Mouse (Mus musculus): ENCODE data around the gene Dennd5b. TPM values are rescaled to one million over a fixed set of nuclear protein-coding genes. Genes with fewer than 3 reads are reported as not detected.

Dennd5b gene
- 5.0 and 5.6 TPM in 2 replicates for polyA plus RNA-seq (2015; fragmentation: Nextera tagmentation; extraction: Ambion mirVana)

DNA sequence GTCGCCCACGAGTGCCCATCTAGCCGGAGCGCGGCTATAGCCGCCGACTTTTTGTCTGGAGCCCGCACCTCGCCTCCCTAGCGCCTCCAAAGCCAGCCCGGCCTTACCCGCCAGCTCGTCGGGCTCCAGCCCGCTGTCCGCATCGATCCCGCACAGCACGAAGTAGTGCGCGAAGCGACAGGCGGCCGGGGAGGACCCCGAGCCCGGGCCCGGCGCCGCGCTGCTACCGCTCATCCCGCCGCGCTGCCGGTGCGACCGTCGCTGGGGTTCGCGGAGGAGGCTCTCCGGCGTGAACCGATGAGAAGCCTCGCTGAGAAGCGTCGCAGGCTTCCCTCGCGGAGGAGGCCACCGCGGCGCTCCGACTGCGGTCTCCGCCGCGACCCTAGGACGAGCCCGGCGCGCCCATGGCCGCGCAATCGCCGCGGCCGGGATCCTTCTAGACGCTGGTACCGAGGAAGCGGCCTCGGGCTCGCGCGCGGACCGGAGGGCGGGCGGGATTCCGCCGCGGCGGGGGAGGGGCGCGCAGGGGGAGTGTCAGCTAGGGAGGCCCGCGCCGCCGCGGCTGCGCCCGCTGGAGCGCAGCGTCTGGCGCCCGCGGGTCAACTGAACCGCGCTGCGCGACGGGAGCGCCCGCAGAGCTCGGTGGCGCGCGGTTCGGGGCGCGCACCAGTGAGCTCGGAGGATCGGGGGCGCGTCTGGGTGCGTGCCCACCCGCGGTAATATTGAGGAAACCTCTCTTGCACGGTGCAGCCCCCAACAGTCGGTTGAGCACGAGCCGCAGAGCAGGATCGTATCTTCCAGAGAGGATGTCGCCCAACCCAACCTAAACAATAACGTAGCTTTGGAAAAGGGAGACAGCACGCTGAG is at the start of gene Dennd5b:
Gene Dennd5b, minus strand, starts transcription at position 605 of the 867 bp plus-strand sequence.

DNA sequence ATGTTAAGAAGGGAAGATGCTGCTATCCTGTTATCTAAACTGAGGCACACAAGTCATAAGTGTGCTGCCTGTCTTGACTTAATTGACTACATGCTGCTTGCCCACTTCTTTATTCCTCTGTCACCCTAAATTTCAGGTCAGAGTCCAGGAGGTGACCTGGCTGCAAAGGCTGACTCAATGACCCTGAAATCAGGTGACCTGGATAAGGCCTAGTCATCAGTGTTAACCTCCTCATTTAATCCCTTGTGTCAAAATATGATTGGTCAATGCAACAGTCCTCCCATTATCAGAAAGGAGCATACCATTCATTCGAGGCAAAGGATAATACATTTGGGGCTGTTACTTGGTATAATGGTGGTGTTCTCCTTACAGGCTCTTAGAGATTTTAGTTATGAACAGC is 38.0 kb upstream of the Dennd5b start, which contains the start of gene Etfbkmt:
Gene Etfbkmt, plus strand, starts transcription at position 379 of the 400 bp plus-strand sequence.

DNA sequence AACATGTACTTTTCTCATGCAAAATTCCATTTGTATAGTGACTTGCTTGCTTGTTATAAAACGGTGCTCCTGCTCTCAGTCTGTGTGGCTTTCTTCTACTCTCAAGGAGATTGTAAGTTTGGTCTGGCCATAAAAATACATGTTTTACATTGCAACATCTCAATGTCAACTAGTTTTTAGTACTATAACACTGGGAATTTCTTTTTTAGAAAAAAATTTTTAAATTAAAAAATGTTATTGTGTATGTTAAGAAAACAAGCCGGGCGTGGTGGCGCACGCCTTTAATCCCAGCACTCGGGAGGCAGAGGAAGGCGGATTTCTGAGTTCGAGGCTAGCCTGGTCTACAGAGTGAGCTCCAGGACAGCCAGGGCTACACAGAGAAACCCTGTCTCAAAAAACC is 28.4 kb upstream of the Dennd5b start, which contains the start of gene Gm10203:
Gene Gm10203, plus strand, starts transcription at position 301 of the 400 bp plus-strand sequence.

DNA sequence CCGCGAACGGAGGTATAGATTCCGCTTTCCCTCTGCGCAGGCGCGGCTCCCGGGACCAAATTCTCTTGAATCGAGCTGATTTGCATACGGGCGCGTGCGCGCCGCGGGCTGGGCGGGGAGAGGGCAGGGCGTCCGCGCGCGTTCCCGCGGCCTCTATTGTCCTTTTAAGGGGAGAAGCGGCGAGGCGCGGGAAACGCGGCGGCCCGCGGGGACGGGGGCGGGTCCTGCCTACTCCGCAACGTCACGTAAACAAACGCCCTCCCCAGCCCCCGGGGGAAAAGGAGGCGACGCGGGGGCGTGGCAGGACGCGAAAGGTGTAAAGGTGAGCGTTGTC is 155.1 kb downstream of the Dennd5b start, which contains the start of gene Sinhcaf:
Gene Sinhcaf, minus strand, starts transcription at position 59 of the 334 bp plus-strand sequence.

Other genes with a start within 250 kb of the Dennd5b start
- 15.6 and 22.2 TPM in 2 replicates for gene Caprin2, start 205.4 kb downstream of the Dennd5b start, polyA plus RNA-seq (2015; fragmentation: Nextera tagmentation; extraction: Ambion mirVana)
- gene Sinhcaf, start 155.2 kb downstream of the Dennd5b start, polyA plus RNA-seq (2015; fragmentation: Nextera tagmentation; extraction: Ambion mirVana), result 25.1 and 50.9 TPM in 2 replicates
- gene Gm10203, start 28.5 kb upstream of the Dennd5b start, polyA plus RNA-seq (2015; fragmentation: Nextera tagmentation; extraction: Ambion mirVana), result not detected in 2 replicates
- gene Etfbkmt, start 38.2 kb upstream of the Dennd5b start, polyA plus RNA-seq (2015; fragmentation: Nextera tagmentation; extraction: Ambion mirVana), result 34.5 and 39.9 TPM in 2 replicates
- 48.2 and 59.3 TPM in 2 replicates for gene Amn1, start 87.0 kb upstream of the Dennd5b start, polyA plus RNA-seq (2015; fragmentation: Nextera tagmentation; extraction: Ambion mirVana)
- gene Resf1, start 207.7 kb upstream of the Dennd5b start, polyA plus RNA-seq (2015; fragmentation: Nextera tagmentation; extraction: Ambion mirVana), result 39.9 and 44.4 TPM in 2 replicates

Data from adrenal gland, postnatal 0 days (tissue).